Mouse (Mus musculus): ENCODE measurements around the gene Pdhx.

The Pdhx gene

DNA sequence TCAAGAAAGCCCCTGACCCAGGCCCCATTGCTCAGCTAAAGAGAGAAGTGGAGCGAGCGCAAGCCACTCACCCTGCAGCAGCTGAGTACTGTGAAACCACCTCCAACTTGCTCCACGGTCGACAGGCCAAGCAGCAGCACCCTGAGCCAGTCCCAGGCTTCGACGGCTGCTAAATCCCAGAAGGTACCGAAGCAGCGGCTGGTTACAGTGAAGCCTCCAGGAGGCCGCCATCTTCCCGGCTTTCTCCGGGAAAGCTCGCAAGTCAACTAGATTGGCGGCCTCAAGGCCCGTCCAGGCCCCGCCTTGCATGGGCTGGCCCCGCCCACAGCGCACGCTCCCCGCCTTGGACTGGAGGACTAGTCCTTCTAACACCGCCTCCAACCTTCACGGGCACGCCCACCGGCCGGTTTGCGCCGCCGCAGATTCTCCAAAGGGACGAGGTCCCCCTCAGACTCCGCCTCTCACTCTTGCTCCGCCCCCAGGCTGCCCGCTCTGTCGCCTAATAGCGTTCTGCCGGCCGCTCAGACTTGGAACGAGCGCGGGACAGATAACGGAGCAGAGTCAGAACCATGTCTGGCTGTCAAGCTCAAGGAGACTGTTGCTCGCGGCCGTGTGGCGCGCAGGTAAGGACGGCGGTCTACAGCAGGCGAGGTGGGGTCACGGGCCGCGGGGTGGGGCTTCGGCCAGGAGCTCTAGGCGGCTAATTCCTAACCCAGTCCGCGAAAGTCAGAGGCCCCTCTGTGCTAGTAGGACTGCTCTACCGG lies at the start of gene Pdhx, which contains the start of gene Apip:
Gene Pdhx, minus strand, starts transcription at position 295 of the 764 bp plus-strand sequence.
Gene Apip, plus strand, starts transcription at position 457 of the 764 bp plus-strand sequence.
- DNase-seq (ENCODE audit: low read depth, low spot score) = peak; percentile 100

- DNase-seq (ENCODE audit: low read depth, low spot score) = no peak
These were observed 46.0 kb upstream of the Pdhx start for GRCm38 (mm10) chr2:103119197-103119854.

- no peak for DNase-seq (ENCODE audit: low read depth, low spot score)
These were observed 45.2 kb upstream of the Pdhx start for GRCm38 (mm10) chr2:103118324-103119196.

DNA sequence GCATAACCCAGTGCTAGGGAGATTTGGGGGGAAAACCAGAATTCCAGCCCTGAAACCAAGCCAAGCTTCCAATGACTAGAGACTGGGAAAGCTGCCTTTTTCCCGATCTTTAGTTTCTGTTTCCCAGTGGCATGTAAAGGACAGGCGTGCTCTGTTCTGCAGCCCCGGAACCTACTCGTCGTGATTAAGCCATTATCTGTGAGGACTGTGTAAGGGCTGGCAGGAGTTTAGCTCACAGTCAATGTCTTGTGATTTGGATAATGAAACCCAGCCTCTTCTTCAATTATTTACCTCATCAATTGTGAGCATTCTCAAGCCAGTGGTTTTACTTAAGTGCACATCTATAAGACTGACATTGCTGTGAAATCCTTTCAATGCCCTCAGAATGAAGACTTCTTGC lies 43.9 kb upstream of the Pdhx start:
- DNase-seq (ENCODE audit: low read depth, low spot score) = no peak

- DNase-seq (ENCODE audit: low read depth, low spot score) = no peak
These were observed 38.4 kb upstream of the Pdhx start for GRCm38 (mm10) chr2:103111669-103112068.

DNA sequence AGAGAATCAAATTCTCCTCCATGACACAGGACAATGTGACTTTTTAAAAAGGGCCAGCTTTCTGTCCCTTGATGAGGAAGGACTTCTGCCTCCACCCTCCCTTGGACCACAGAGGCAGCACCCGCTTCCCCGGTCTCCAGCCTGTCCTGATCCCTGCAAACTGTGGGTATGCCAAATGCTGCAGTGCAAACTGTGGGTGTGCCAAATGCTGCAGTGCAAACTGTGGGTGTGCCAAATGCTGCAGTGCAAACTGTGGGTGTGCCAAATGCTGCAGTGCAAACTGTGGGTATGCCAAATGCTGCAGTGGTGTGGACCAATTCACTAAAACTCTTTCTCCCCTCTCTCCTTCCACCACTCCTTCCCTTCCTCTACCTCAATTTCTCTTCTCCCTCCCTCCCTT lies 32.9 kb upstream of the Pdhx start:
- no peak for DNase-seq (ENCODE audit: low read depth, low spot score)

DNA sequence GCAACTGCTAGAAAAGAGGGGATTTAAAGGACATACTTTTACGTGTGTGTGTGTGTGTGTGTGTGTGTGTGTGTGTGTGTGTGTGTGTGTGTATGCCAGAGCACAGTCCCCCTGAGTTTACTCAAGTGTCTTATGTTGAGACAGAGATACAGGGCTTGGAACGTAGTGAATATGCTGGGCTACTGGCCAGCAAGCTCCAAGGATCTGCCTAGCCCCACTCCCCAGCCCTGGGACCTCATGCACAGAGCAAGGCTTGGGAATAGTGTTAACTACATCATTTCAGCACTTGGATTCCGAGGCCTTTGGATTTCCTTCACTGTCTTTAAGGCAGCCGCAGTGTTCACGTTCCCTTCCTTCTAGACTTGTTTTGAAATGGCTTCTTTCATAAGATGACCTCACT lies 29.3 kb upstream of the Pdhx start:
- DNase-seq (ENCODE audit: low read depth, low spot score) = no peak

GRCm38 (mm10) chr2:103089521-103089920 lies 16.2 kb upstream of the Pdhx start:
- DNase-seq (ENCODE audit: low read depth, low spot score) = no peak

DNA sequence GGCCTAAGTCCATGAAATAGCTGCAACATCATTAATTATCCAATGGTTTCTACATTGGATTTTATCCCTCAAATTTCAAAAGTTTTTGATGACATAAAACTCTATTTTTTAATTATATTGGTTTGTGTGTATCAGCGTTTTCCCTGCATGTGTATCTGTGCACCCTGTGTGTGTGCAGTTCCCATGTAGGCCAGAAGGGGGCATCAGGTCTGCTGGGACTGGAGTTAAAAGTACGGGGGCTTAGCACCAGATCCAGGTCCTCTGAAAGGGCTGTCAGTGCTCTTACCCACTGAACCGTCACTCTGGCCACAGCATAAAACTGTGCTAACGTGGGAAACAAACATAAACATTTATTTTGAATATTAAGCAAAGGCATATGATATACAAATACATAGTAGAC lies 14.8 kb upstream of the Pdhx start:
- no peak for DNase-seq (ENCODE audit: low read depth, low spot score)

DNA sequence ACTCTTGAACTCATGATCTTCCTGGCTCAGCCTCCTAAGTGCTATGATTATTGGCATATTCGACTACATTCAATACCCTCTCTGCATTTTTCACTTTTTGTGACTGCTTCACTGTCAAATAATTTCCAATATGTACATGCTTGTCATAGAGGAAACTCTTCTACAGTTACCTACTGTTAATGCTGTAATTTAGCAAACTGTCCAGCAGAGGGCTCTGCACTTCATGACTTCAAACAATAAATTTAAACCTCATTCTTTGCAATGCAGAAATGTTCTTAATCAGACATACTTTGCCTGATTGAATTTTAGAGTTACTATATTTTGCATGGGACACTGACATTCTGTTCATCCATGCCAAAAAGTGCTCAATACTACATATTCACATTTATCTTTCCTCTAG lies 13.1 kb upstream of the Pdhx start:
- DNase-seq (ENCODE audit: low read depth, low spot score) = peak; percentile 37

DNA sequence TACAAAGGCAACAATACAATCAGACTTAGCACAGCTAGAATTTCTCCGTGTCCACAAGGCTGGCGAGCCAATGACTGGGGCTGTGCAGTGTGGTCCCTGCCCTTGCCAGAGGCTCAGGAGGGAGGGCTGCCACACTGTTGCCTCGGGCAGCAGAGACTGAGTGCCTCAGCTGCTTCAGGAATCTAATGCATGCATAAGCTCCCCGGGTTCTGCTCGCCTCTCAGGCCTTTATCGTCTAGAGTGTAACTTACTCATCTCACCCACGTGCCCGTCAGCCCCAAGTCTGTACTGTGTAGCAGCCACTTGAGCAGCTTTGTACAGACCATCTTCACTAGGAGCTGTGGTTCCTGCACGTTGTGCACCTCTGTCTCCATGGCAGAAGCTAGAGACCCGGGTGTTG lies 12.3 kb upstream of the Pdhx start:
- no peak for DNase-seq (ENCODE audit: low read depth, low spot score)

- peak; percentile 6 for DNase-seq (ENCODE audit: low read depth, low spot score)
These were observed 11.1 kb upstream of the Pdhx start for GRCm38 (mm10) chr2:103084451-103084850.

DNA sequence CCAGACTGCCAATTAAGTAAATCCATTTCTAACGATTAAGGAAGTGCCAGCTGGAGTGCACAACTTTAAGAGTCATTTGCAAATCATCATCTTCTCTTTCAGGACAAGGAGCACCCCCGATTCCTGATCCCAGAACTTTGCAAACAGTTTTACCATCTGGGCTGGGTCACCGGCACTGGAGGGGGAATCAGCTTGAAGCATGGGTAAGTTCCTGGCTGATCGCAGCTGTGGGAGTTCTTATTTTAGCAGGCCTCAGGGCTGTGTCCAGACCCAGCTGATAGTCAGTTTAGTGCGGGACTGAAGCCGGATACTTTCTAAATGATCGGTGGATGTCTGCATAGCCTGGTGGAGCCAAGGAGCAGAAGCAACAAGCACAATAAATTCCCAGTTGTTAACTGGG lies 9.5 kb upstream of the Pdhx start:
- DNase-seq (ENCODE audit: low read depth, low spot score) = no peak

DNA sequence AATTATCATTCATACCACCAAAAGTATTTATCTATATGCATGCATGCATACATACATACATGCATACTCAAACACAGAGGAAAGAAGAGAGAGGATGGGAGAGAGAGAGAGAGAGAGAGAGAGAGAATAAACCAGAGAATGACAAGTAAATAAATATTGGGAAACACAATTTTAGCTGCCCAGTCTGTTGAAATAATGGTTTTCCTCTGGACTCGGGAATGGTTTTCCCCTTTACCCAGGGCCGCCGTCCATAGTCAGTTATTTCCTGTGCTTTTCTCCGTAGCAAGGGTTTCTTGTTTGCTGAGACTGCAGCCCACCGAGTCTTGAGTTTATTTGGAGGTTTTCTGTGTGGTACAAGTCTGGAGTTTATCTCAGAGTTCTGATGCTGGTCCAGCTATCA lies 8.4 kb upstream of the Pdhx start:
- no peak for DNase-seq (ENCODE audit: low read depth, low spot score)

- no peak for DNase-seq (ENCODE audit: low read depth, low spot score)
These were observed 7.8 kb upstream of the Pdhx start for GRCm38 (mm10) chr2:103081117-103081516.

GRCm38 (mm10) chr2:103070586-103070985 lies 2.7 kb downstream of the Pdhx start:
- no peak for DNase-seq (ENCODE audit: low read depth, low spot score)

- DNase-seq (ENCODE audit: low read depth, low spot score) = no peak
These were observed 3.4 kb downstream of the Pdhx start for GRCm38 (mm10) chr2:103069752-103070405.

DNA sequence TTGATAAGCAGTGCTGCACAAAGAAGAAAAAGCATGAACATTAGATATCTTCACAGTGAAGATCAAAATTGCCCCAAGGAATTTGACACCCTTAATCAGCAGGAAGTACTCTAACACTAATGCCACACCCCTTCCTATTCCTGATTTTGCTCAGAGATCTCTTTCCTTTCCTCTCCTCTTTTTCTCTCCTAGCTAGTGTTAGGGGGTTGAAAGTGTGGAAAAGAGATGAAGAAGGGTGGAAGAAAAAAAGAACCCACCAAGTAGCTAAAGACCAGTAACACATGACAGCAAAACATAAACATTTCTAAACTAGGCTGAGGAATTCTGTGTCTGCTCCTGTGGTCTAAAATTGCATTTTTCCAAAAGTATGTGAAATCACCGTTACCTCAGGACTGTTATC lies 4.7 kb downstream of the Pdhx start:
- no peak for DNase-seq (ENCODE audit: low read depth, low spot score)

DNA sequence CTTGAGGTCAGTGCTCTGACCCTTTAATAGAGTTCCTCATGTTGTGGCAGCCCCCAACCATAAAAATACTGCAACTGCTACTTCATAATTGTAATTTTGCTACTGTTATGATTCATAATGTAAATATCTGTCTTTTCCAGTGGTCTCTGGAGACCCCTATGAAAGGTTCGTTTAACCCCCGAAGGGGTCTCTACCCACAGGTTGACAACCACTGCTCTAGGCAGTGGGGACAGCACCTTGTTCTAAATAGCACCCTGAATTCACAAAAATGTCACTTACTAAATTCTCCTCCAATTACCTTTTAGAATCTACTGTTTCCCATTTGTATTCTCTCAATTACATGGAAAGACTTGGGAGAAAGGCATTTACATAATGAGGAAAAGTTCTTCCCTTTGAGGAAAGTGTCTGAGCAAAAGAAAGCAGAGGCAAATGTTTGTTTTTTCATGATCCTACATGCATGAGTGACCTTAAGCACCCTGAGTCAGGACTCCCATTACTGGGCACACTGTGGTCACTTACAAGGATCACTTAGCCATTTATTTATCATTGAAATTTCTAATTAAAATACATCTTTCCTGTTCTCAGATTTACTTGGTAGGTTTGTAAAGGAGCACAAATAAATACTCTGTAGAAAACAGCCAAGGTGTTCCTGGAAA lies 5.6 kb downstream of the Pdhx start:
- no peak for DNase-seq (ENCODE audit: low read depth, low spot score)

GRCm38 (mm10) chr2:103066683-103067551 lies 6.4 kb downstream of the Pdhx start:
- DNase-seq (ENCODE audit: low read depth, low spot score) = no peak

All from retina, postnatal 7 days (tissue).